Mouse (Mus musculus) erythroblast, embryonic 14.5 days (primary cell): ENCODE results near the gene Pde4d.

ENCODE experiments used
- GATA1 ChIP-seq: IDR thresholded peaks from 2 replicates; pipeline ENCODE4 v1.6.1; 2012; ENCODE audit warnings: low read length, inconsistent platforms, mixed read lengths
- TAL1 ChIP-seq: IDR thresholded peaks from 3 replicates; pipeline ENCODE4 v1.6.1; 2012; ENCODE audit warnings: low read length, inconsistent platforms, mixed read lengths

DNA sequence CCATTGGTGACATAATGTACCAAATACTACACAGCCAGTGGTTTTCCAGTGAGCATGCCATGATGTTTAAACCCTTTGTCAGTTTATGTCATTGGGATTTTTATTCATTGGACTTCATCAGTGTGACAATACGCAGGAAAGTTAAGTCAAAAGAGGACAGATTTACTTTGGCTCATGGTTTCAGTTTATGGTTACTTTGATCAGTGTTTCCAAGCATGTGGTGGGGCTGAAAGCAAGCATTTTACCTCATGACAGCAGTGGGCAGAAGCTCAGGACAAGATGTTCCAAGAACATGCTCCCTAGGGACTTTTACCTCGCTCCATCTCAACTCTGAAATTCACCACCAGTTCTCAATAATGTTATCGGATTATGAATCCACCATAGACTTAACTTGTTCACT is 91.7 kb downstream of the Pde4d start:
- TF ChIP-seq GATA1 (no peak), TAL1 (no peak)
